Mouse (Mus musculus) neural tube, embryonic 15.5 days (tissue): ENCODE results near the gene Rab39b. TPM values are rescaled to one million over a fixed set of nuclear protein-coding genes. Genes with fewer than 3 reads are reported as not detected.

ENCODE experiments used
- ATAC-seq: fragments of 200-750 bp; cut with Nextera tagmentation; 2 replicates; pipeline ENCODE4 v1.8.0; 2017; ENCODE audit warnings: mild to moderate bottlenecking, moderate TSS enrichment, moderate library complexity; ENCODE audit not compliant: low FRiP score
- H3K27ac ChIP-seq: fragments of 300-500 bp; sonication (generic); replicated peaks from 2 replicates; pipeline ENCODE4 v1.5.1; 2015; ENCODE audit warnings: mild to moderate bottlenecking, inconsistent platforms
- H3K27me3 ChIP-seq: fragments of 300-500 bp; sonication (generic); replicated peaks from 2 replicates; pipeline ENCODE4 v1.6.1; 2015; ENCODE audit warnings: inconsistent platforms
- H3K36me3 ChIP-seq: fragments of 300-500 bp; sonication (generic); 2 replicates; pipeline ENCODE4 v1.6.1; 2015; ENCODE audit warnings: inconsistent platforms
- H3K4me1 ChIP-seq: fragments of 300-500 bp; sonication (generic); 2 replicates; pipeline ENCODE4 v1.6.1; 2015; ENCODE audit warnings: inconsistent platforms
- H3K4me2 ChIP-seq: fragments of 300-500 bp; sonication (generic); 2 replicates; pipeline ENCODE4 v1.6.1; 2015; ENCODE audit warnings: inconsistent platforms, mild to moderate bottlenecking, moderate library complexity
- H3K4me3 ChIP-seq: fragments of 300-500 bp; sonication (generic); replicated peaks from 2 replicates; pipeline ENCODE4 v1.5.1; 2015; ENCODE audit warnings: mild to moderate bottlenecking, inconsistent platforms
- H3K9ac ChIP-seq: fragments of 300-500 bp; sonication (generic); replicated peaks from 2 replicates; pipeline ENCODE4 v1.6.1; 2015; ENCODE audit warnings: mild to moderate bottlenecking, inconsistent platforms
- H3K9me3 ChIP-seq: fragments of 300-500 bp; sonication (generic); replicated peaks from 2 replicates; pipeline ENCODE4 v1.6.1; 2016; ENCODE audit warnings: inconsistent platforms
- WGBS: fragments of 180-500 bp; shearing (Covaris S2); methylation state at CpG from one replicate; pipeline ENCODE4 v1.1.7; 2015; ENCODE audit warnings: mixed read lengths; 5-methylcytosine and 5-hydroxymethylcytosine counted together
- polyA plus RNA-seq: library from polyadenylated mRNA; unstranded; fragments of >200 nt; fragmentation: Nextera tagmentation; extraction: Ambion mirVana; gene quantifications from 2 replicates; pipeline ENCODE4 v1.2.1, GENCODE M21; 2015

Rab39b gene
- polyA plus RNA-seq, result 23.5 and 27.4 TPM in 2 replicates

- Histone ChIP-seq H3K4me1 (no peaks in the 10 kb centered on the region), H3K36me3 (no peaks in the 10 kb centered on the region), H3K9ac (peak within 1 kb of the TSS; percentile 70), H3K9me3 (no peaks in the 10 kb centered on the region), H3K4me2 (peak within 1 kb of the TSS; percentile 49), H3K4me3 (peak within 1 kb of the TSS; percentile 56), H3K27me3 (no peaks in the 10 kb centered on the region), H3K27ac (peak within 1 kb of the TSS; percentile 87)
- WGBS, result 16% methylated on average over 41 of the region's 41 CpGs
- peak; percentile 99 for ATAC-seq
These were observed at the start of gene Rab39b for GRCm38 (mm10) chrX:75577582-75578324. TSS of gene Rab39b (minus strand) at chrX:75578231.

GRCm38 (mm10) chrX:75578539-75578938 lies 508 bp upstream of the Rab39b start:
- no peak overlapping the region for H3K4me3 ChIP-seq
- no peaks in the 10 kb centered on the region for H3K27me3 ChIP-seq
- ATAC-seq, result 0 out of 2 replicates have a peak, but pooled peaks have one; percentile 29
- H3K36me3 ChIP-seq, result no peaks in the 10 kb centered on the region
- H3K9me3 ChIP-seq, result no peaks in the 10 kb centered on the region
- no peak overlapping the region for H3K4me2 ChIP-seq
- WGBS, result 80% methylated on average over 2 of the region's 2 CpGs
- no peaks in the 10 kb centered on the region for H3K4me1 ChIP-seq
- H3K9ac ChIP-seq, result no peak overlapping the region
- H3K27ac ChIP-seq, result no peak overlapping the region

Other genes with a start within 250 kb of the Rab39b start
- gene Fundc2, start 195.8 kb downstream of the Rab39b start, polyA plus RNA-seq, result 33.0 and 37.2 TPM in 2 replicates
- gene F8, start 195.6 kb downstream of the Rab39b start, polyA plus RNA-seq, result 2.0 TPM in 2 replicates
- 27.0 and 28.0 TPM in 2 replicates for gene Cmc4, start 161.6 kb downstream of the Rab39b start, polyA plus RNA-seq
- gene Mtcp1, start 161.6 kb downstream of the Rab39b start, polyA plus RNA-seq, result 5.7 and 5.8 TPM in 2 replicates
- 47.1 and 50.7 TPM in 2 replicates for gene Brcc3, start 161.6 kb downstream of the Rab39b start, polyA plus RNA-seq
- gene Vbp1, start 63.9 kb downstream of the Rab39b start, polyA plus RNA-seq, result 309 and 331 TPM in 2 replicates